Mouse (Mus musculus) adrenal gland, adult 8-10 months (tissue): ENCODE measurements at regions not wholly inside any gene's neighbourhood (a gene's known extent, or its start where the extent isn't known, plus 50 kb on each side); places are given as distances from the start of the nearest gene placed in this dataset.

Experiments used
- DNase-seq: peaks from one replicate; pipeline ENCODE4 v3.0.0; 2022

GRCm38 (mm10) chr8:116117919-116118318 lies 386.9 kb upstream of the Dynlrb2 start:
- DNase-seq, result no peak

- no peak for DNase-seq
Measured at GRCm38 (mm10) chr8:116116625-116117024, 388.1 kb upstream of the Dynlrb2 start.

- DNase-seq, result peak; percentile 10
Measured at GRCm38 (mm10) chr8:116115811-116116372, 388.9 kb upstream of the Dynlrb2 start.

GRCm38 (mm10) chr8:116114978-116115377 lies 389.8 kb upstream of the Dynlrb2 start:
- DNase-seq, result no peak

GRCm38 (mm10) chr8:116114502-116114901 lies 390.3 kb upstream of the Dynlrb2 start:
- no peak for DNase-seq

GRCm38 (mm10) chr8:116111168-116111567 lies 393.6 kb upstream of the Dynlrb2 start:
- no peak for DNase-seq

GRCm38 (mm10) chr8:116096666-116097065 lies 389.1 kb upstream of the Maf start:
- DNase-seq, result peak; percentile 37

- DNase-seq, result no peak
Measured at GRCm38 (mm10) chr8:116083156-116083555, 375.6 kb upstream of the Maf start.

GRCm38 (mm10) chr8:116078849-116079407 lies 371.3 kb upstream of the Maf start:
- no peak for DNase-seq

GRCm38 (mm10) chr8:116071497-116071896 lies 363.9 kb upstream of the Maf start:
- DNase-seq, result peak; percentile 57

- DNase-seq, result no peak
Measured at GRCm38 (mm10) chr8:116069538-116069937, 361.9 kb upstream of the Maf start.

GRCm38 (mm10) chr8:116067978-116068375 lies 360.4 kb upstream of the Maf start:
- no peak for DNase-seq

- DNase-seq, result no peak
Measured at GRCm38 (mm10) chr8:116067182-116067977, 359.8 kb upstream of the Maf start.

GRCm38 (mm10) chr8:116065871-116066270 lies 358.3 kb upstream of the Maf start:
- DNase-seq, result no peak

GRCm38 (mm10) chr8:116065327-116065726 lies 357.7 kb upstream of the Maf start:
- no peak for DNase-seq

- DNase-seq, result no peak
Measured at GRCm38 (mm10) chr8:116064562-116064961, 357.0 kb upstream of the Maf start.

- DNase-seq, result no peak
Measured at GRCm38 (mm10) chr8:116063541-116063940, 355.9 kb upstream of the Maf start.

- no peak for DNase-seq
Measured at GRCm38 (mm10) chr8:116053483-116053882, 345.9 kb upstream of the Maf start.

GRCm38 (mm10) chr8:116053043-116053442 lies 345.4 kb upstream of the Maf start:
- DNase-seq, result no peak

- DNase-seq, result no peak
Measured at GRCm38 (mm10) chr8:116048480-116048879, 340.9 kb upstream of the Maf start.

- DNase-seq, result no peak
Measured at GRCm38 (mm10) chr8:116046859-116047258, 339.3 kb upstream of the Maf start.

- DNase-seq, result no peak
Measured at GRCm38 (mm10) chr8:116045526-116045925, 337.9 kb upstream of the Maf start.

- no peak for DNase-seq
Measured at GRCm38 (mm10) chr8:116043381-116043780, 335.8 kb upstream of the Maf start.

GRCm38 (mm10) chr8:116030966-116031365 lies 323.4 kb upstream of the Maf start:
- DNase-seq, result no peak
